Mouse (Mus musculus) embryonic fibroblast, embryonic 13.5 days (primary cell): ENCODE measurements at regions not wholly inside any gene's neighbourhood (a gene's known extent, or its start where the extent isn't known, plus 50 kb on each side); places are given as distances from the start of the nearest gene placed in this dataset.

Experiments used
- CTCF ChIP-seq: IDR thresholded peaks from 2 replicates; pipeline ENCODE4 v1.5.1; 2011; ENCODE audit warnings: mild to moderate bottlenecking, control low read depth, low read length, moderate library complexity, borderline replicate concordance; ENCODE audit not compliant: insufficient read depth
- POLR2A ChIP-seq: IDR thresholded peaks from 2 replicates; pipeline ENCODE4 v1.6.1; 2011; ENCODE audit warnings: low read depth, mild to moderate bottlenecking, control low read depth, low read length, moderate library complexity

DNA sequence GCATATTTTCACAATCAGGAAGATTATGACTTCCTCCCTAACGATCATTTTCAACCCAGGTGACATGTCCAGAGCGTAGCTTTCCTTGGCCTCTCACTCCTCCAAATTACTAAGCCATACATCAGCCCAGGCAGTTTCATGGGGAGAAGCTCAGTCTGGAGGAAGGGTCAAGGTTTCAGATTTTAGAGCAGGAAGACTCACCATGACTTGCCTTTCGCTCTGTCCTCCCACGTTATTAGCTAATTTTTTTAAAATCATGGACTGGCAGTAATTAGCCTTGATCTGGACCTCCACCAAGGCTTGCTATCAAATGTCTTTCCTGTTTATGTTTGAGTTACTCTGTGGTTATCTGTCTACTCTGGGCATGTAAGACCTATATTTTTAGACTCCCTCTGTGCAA is 102.9 kb upstream of the Robo2 start:
- TF ChIP-seq CTCF (no peak), POLR2A (no peak)
